Mouse (Mus musculus): Measurements from ENCODE around the gene Usp48. TPM values are rescaled to one million over a fixed set of nuclear protein-coding genes. Genes with fewer than 3 reads are reported as not detected.

Usp48 gene
- total RNA-seq, 2 experiments from 2014 or later, result 111 to 136 TPM

Other genes starting within 250 kb of the Usp48 start
- 100 to 1,000 TPM; 285 to 289 TPM for gene Cdc42, start 236.0 kb upstream of the Usp48 start, total RNA-seq (2021)
- not detected for gene Cela3a, start 184.0 kb upstream of the Usp48 start, total RNA-seq (2021)
- not detected for gene Cela3b, start 163.2 kb upstream of the Usp48 start, total RNA-seq (2021)
- not detected for gene 1700013G24Rik, start 140.5 kb upstream of the Usp48 start, total RNA-seq (2021)
- 1 to 10 TPM; 4.2 to 4.3 TPM for gene Hspg2, start 125.0 kb upstream of the Usp48 start, total RNA-seq (2021)
- not detected for gene Ldlrad2, start 19.2 kb upstream of the Usp48 start, total RNA-seq (2021)
- 100 to 1,000 TPM; 259 to 271 TPM for gene Rap1gap, start 71.0 kb downstream of the Usp48 start, total RNA-seq (2021)
- gene Alpl, start 202.6 kb downstream of the Usp48 start, total RNA-seq (2021), result 1 to 10 TPM; 7.0 to 7.2 TPM